Comparison of ENCODE assay signal across 15 mouse cellular contexts in genomic region chr11:120761811-120762671, GRCm38 (mm10). TPM values are rescaled to one million over a fixed set of nuclear protein-coding genes. Genes with fewer than 3 reads are reported as not detected.
DNase-seq lines count a peak whose midpoint lies in the region; ATAC-seq and TF ChIP-seq lines count a peak whose summit lies in the region.
"Had no signal": no experiment of that assay in that cellular context is flagged by ENCODE, and none has a peak within 500 bp of the region (broad histone marks: within the 10 kb centered on the region; RNA-seq: fewer than 3 reads in every experiment).

No protein-coding gene starts in this region.

- H3K9me3 ChIP-seq in heart, postnatal 0 days (replicated peaks; ENCODE audit: control insufficient read depth, low read length): peaks cover 13% of the 10 kb centered on the region; the same call in 1 of the 2 replicates
- peaks cover 15% of the 10 kb centered on the region for H3K9me3 ChIP-seq in intestine, embryonic 16.5 days (ENCODE audit: control insufficient read depth, low read length)

- TF ChIP-seq CTCF in heart, postnatal 0 days (IDR thresholded peaks at IDR 0.05; ENCODE audit: low read depth): no peak

- H3K4me2 ChIP-seq in heart, postnatal 0 days (ENCODE audit: low read depth, low read length): peak overlapping the region; percentile 21; the same call in 1 of the 2 replicates
- H3K4me2 ChIP-seq in intestine, embryonic 16.5 days (ENCODE audit: low read depth, low read length): peak overlapping the region; percentile 21
- H3K4me2 ChIP-seq: liver, embryonic 13.5 days had no signal

- H3K4me3 ChIP-seq in heart, postnatal 0 days (ENCODE audit: low read depth, low read length): no peak overlapping the region
- H3K4me3 ChIP-seq in intestine, embryonic 16.5 days (ENCODE audit: low read length): no peak overlapping the region
- H3K4me3 ChIP-seq: liver, embryonic 13.5 days had no signal

- no peak overlapping the region for H3K9ac ChIP-seq in heart, postnatal 0 days (replicated peaks; ENCODE audit: low read depth, low read length)
- peak overlapping the region; percentile 54 for H3K9ac ChIP-seq in intestine, embryonic 16.5 days (ENCODE audit: low read depth, low read length)
- H3K9ac ChIP-seq: liver, embryonic 13.5 days had no signal

- peaks cover 4% of the 10 kb centered on the region; the same call in 1 of the 2 replicates for H3K27me3 ChIP-seq in heart, postnatal 0 days (ENCODE audit: control insufficient read depth, insufficient read depth, low read length)
- H3K27me3 ChIP-seq in intestine, embryonic 16.5 days (replicated peaks; ENCODE audit: control insufficient read depth, insufficient read depth, low read length): 0 out of 2 replicates have a peak, but pooled peaks cover 2% of the 10 kb centered on the region

- 51% methylated on average over 14 of the region's 14 CpGs for WGBS in heart, postnatal 0 days
- WGBS in intestine, embryonic 16.5 days: 57% methylated on average over 14 of the region's 14 CpGs

- peak; percentile 24 for DNase-seq in heart, postnatal 0 days (ENCODE audit: low spot score)
- no peak for DNase-seq in heart, postnatal 25 days (ENCODE audit: low spot score)
- DNase-seq in 3134 (ENCODE audit: extremely low read depth, insufficient read length, low spot score) (peak; percentile 69), 3T3-L1 (ENCODE audit: low read depth, low spot score) (peak; percentile 55)
- no peak for DNase-seq in left cerebral cortex, postnatal 25 days (ENCODE audit: low spot score in 2 of 2)
- no peak for DNase-seq in cerebellum, adult 9-11 months
- DNase-seq: kidney, adult 9 months; layer of hippocampus, postnatal 36 days; liver, embryonic 13.5 days; right cerebral cortex, postnatal 25 days; thymus, adult 18-20 months had no signal

- no peaks in the 10 kb centered on the region for H3K36me3 ChIP-seq in heart, postnatal 0 days (replicated peaks; ENCODE audit: control insufficient read depth, insufficient read depth, low read length)
- H3K36me3 ChIP-seq in intestine, embryonic 16.5 days (ENCODE audit: control insufficient read depth, insufficient read depth, low read length): no peaks in the 10 kb centered on the region
- H3K36me3 ChIP-seq: G1E; liver, embryonic 13.5 days had no signal

- TF ChIP-seq EP300 in heart, postnatal 0 days (IDR thresholded peaks at IDR 0.05; ENCODE audit: low read depth): no peak

- intact Hi-C loops in heart, postnatal 25 days (cut with DNase I): no loop called here
- intact Hi-C loops in left cerebral cortex, postnatal 25 days (cut with DNase I): no loop called here

- 0 out of 2 replicates have a peak, but pooled peaks have one; percentile 34 for ATAC-seq in heart, postnatal 0 days (ENCODE audit: insufficient read depth, low read depth)
- ATAC-seq in intestine, embryonic 16.5 days: peak; percentile 91
- ATAC-seq in megakaryocyte progenitor cell, adult 5-6 weeks (replicated peaks; ENCODE audit: poor library complexity): no peak

- no peak overlapping the region for H3K27ac ChIP-seq in heart, postnatal 0 days (ENCODE audit: low read depth)
- H3K27ac ChIP-seq in intestine, embryonic 16.5 days (ENCODE audit: low read length): peak overlapping the region; percentile 97
- H3K27ac ChIP-seq: liver, embryonic 13.5 days had no signal

- peaks cover 6% of the 10 kb centered on the region for H3K4me1 ChIP-seq in heart, postnatal 0 days (ENCODE audit: control insufficient read depth, insufficient read depth)
- H3K4me1 ChIP-seq in intestine, embryonic 16.5 days (ENCODE audit: control insufficient read depth, insufficient read depth, low read length): no peaks in the 10 kb centered on the region
- H3K4me1 ChIP-seq: liver, embryonic 13.5 days had no signal

RNA-seq across cellular contexts. Expression of gene Hmga1b, which starts 0.6 kb away (rescaled TPM):
- 0.23 and 0.76 TPM in 2 replicates for total RNA-seq in heart, postnatal 0 days (2014; rRNA removed; ENCODE audit: low replicate concordance)
- polyA plus RNA-seq in heart, postnatal 0 days (2015; fragmentation: Nextera tagmentation; extraction: Ambion mirVana): 1.2 and 1.3 TPM in 2 replicates
- 10 to 100 TPM; 21.2 to 40.2 TPM for total RNA-seq in heart, postnatal 25 days (2021)
- 5.9 and 7.6 TPM in 2 replicates for polyA plus RNA-seq in intestine, embryonic 16.5 days (2015; fragmentation: Nextera tagmentation; extraction: Ambion mirVana)
- total RNA-seq in left cerebral cortex, postnatal 25 days (2021): 10 to 100 TPM; 29.3 to 33.1 TPM
- 28.6 and 31.3 TPM in 2 replicates for total RNA-seq in megakaryocyte progenitor cell, adult 5-6 weeks (2015)
- 20.6 and 25.8 TPM in 2 replicates for total RNA-seq in megakaryocyte progenitor cell, adult 5-6 weeks (2017)

RNA-seq across cellular contexts. Expression of gene Rfng, which starts 22.0 kb away (rescaled TPM):
- 14.5 and 26.4 TPM in 2 replicates for total RNA-seq in heart, postnatal 0 days (2014; rRNA removed; ENCODE audit: low replicate concordance)
- polyA plus RNA-seq in heart, postnatal 0 days (2015; fragmentation: Nextera tagmentation; extraction: Ambion mirVana): 15.3 and 17.0 TPM in 2 replicates
- 10 to 100 TPM; 12.3 to 13.9 TPM for total RNA-seq in heart, postnatal 25 days (2021)
- 40.6 and 40.7 TPM in 2 replicates for polyA plus RNA-seq in intestine, embryonic 16.5 days (2015; fragmentation: Nextera tagmentation; extraction: Ambion mirVana)
- 10 to 100 TPM; 62.9 to 63.3 TPM for total RNA-seq in left cerebral cortex, postnatal 25 days (2021)
- total RNA-seq in megakaryocyte progenitor cell, adult 5-6 weeks (2015): 11.6 and 12.2 TPM in 2 replicates
- total RNA-seq in megakaryocyte progenitor cell, adult 5-6 weeks (2017): 2.7 and 5.2 TPM in 2 replicates

RNA-seq across cellular contexts. Expression of gene Gps1, which starts 22.0 kb away (rescaled TPM):
- 120 and 125 TPM in 2 replicates for total RNA-seq in heart, postnatal 0 days (2014; rRNA removed; ENCODE audit: low replicate concordance)
- 94.2 and 94.4 TPM in 2 replicates for polyA plus RNA-seq in heart, postnatal 0 days (2015; fragmentation: Nextera tagmentation; extraction: Ambion mirVana)
- total RNA-seq in heart, postnatal 25 days (2021): 10 to 100 TPM; 52.2 to 57.0 TPM
- 164 and 179 TPM in 2 replicates for polyA plus RNA-seq in intestine, embryonic 16.5 days (2015; fragmentation: Nextera tagmentation; extraction: Ambion mirVana)
- total RNA-seq in left cerebral cortex, postnatal 25 days (2021): 100 to 1,000 TPM; 139 to 143 TPM
- 81.2 and 99.9 TPM in 2 replicates for total RNA-seq in megakaryocyte progenitor cell, adult 5-6 weeks (2015)
- total RNA-seq in megakaryocyte progenitor cell, adult 5-6 weeks (2017): 90.0 and 93.4 TPM in 2 replicates

RNA-seq across cellular contexts. Expression of gene Cbr2, which starts 30.1 kb away (rescaled TPM):
- 12.2 and 19.1 TPM in 2 replicates for total RNA-seq in heart, postnatal 0 days (2014; rRNA removed; ENCODE audit: low replicate concordance)
- 2.4 and 43.5 TPM in 2 replicates for polyA plus RNA-seq in heart, postnatal 0 days (2015; fragmentation: Nextera tagmentation; extraction: Ambion mirVana)
- 10 to 100 TPM; 16.7 to 22.1 TPM for total RNA-seq in heart, postnatal 25 days (2021)
- 1.7 and 2.3 TPM in 2 replicates for polyA plus RNA-seq in intestine, embryonic 16.5 days (2015; fragmentation: Nextera tagmentation; extraction: Ambion mirVana)
- total RNA-seq in left cerebral cortex, postnatal 25 days (2021): 1 to 10 TPM; 2.6 to 3.7 TPM
- total RNA-seq in megakaryocyte progenitor cell, adult 5-6 weeks (2015): not detected in 2 replicates
- 1.3 TPM in 1 of 2 replicates, not detected in the other for total RNA-seq in megakaryocyte progenitor cell, adult 5-6 weeks (2017)
- total RNA-seq: G1E; granulocyte monocyte progenitor cell, adult 5-6 weeks had no signal
- polyA plus RNA-seq: G1E had no signal

RNA-seq across cellular contexts. Expression of gene Dus1l, which starts 34.2 kb away (rescaled TPM):
- total RNA-seq in heart, postnatal 0 days (2014; rRNA removed; ENCODE audit: low replicate concordance): 42.2 and 47.1 TPM in 2 replicates
- polyA plus RNA-seq in heart, postnatal 0 days (2015; fragmentation: Nextera tagmentation; extraction: Ambion mirVana): 35.6 and 40.2 TPM in 2 replicates
- total RNA-seq in heart, postnatal 25 days (2021): 10 to 100 TPM; 26.8 to 27.8 TPM
- 78.6 and 82.0 TPM in 2 replicates for polyA plus RNA-seq in intestine, embryonic 16.5 days (2015; fragmentation: Nextera tagmentation; extraction: Ambion mirVana)
- 10 to 100 TPM; 40.0 to 42.8 TPM for total RNA-seq in left cerebral cortex, postnatal 25 days (2021)
- total RNA-seq in megakaryocyte progenitor cell, adult 5-6 weeks (2015): 65.0 and 77.7 TPM in 2 replicates
- total RNA-seq in megakaryocyte progenitor cell, adult 5-6 weeks (2017): 53.8 and 60.4 TPM in 2 replicates

Comparison
In these comparisons a context has a peak if more than half of its experiments do, and no peak if none do; other contexts are left out.
1. DNase-seq: peak in heart, postnatal 0 days (single experiment), 3134 (single experiment) and 3T3-L1 (single experiment); none in heart, postnatal 25 days (single experiment), left cerebral cortex, postnatal 25 days (0 of 2) and cerebellum, adult 9-11 months (single experiment).
2. RNA of gene Hmga1b, which starts 0.6 kb away (total RNA-seq): 21.2 to 40.2 TPM in heart, postnatal 25 days, 29.3 to 33.1 TPM in left cerebral cortex, postnatal 25 days and 20.6 to 31.3 TPM in megakaryocyte progenitor cell, adult 5-6 weeks; 0.23 to 0.76 TPM in heart, postnatal 0 days; every median in the first group is over 10 times any median in the second.